Mouse (Mus musculus): ENCODE results near the gene Pah.

DNA sequence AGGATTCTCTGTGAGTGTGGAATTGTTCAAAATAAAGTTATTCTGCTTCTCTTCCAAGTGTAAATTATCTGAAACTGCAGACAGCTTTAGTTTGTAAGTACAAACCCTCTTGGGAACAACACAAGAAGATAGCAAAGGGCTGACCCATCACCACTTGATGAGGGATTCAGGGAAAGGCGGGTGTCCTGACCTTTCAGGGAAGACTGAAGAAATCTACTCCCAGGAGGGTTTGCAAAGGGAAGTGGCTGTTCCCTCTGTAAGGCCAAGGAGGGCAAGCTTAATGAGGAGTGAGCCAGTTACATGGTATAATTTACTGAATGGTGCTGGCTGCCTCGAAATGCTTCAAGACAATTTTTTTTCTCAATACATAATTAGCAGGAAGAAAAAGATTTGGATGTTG lies 72.3 kb downstream of the Pah start:
- TF ChIP-seq CTCF (conservative IDR thresholded peaks at IDR 0.05; ENCODE audit: low read length) = no peak
- no peak for TF ChIP-seq NANOG (IDR thresholded peaks at IDR 0.05; ENCODE audit: borderline replicate concordance, low read length)

Data from E14TG2a.4 (cell line).